Mouse (Mus musculus) brain, adult 2 months (tissue): ENCODE data around the gene Egfl7.
A peak's percentile ranks its signal among the peaks of the same experiment; 100 is the strongest.

Experiments used
- DNase-seq: peaks from one replicate; pipeline ENCODE4 v3.0.0; 2011; ENCODE audit warnings: low read depth, low spot score

The Egfl7 gene

DNA sequence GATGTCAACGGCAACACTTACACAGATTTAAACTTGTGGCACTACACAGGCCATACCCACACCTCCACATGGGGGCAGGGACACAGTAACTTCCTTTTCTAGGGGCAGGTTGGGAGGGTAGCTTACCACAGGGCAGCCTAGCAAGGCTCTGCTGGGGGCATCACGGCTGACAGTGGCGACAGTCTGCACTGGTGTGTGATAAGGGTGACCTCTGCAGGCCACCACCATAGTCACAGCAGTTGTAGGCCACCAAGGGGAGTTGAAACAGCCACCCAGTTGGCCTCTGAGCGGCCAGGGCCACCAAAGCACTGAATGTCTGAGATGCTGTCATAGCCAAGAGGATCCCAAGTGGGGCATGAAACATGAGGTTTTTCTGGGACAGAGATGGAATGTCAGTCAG lies 13.6 kb upstream of the Egfl7 start:
- DNase-seq, result peak; percentile 60

DNA sequence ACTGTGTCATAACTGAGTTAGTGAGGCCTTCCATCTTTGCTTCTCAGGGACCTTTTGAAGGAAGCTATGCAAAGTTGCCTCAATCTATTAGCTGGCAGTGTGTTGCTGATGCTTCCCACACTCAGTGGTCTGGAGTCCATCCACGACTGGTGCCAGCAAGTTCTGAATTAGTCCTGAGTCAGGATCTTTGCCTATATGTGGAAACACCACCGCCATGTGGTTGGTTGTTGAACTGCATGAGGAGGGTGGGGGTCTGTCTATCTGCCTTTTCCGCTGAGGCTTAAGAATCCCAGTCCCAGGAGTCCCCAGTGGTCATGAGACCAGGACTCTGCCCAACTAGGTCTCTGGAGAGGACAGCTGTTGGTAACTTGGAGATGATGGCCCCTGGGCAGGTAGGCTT lies 9.8 kb upstream of the Egfl7 start:
- DNase-seq, result peak; percentile 44

DNA sequence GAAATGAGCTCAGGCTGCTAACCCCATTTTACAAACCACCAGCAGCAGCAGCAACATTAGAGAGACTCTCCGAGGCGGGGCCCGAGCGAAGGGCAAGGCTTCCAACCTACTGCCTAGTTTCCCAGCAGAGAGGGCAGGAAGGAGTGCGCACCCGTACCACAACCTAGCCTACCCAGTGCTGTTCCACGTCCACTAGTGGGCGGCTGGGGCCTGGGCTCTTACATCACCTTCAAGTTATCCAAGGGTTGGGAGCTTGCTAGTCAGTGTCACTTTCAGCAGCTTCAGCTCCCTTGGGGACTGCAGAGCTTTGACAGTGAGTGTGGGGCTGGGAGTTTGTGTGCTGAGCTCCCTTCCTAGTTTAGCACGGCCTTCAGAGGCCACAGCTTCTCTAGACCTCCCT lies 8.4 kb upstream of the Egfl7 start:
- no peak for DNase-seq

DNA sequence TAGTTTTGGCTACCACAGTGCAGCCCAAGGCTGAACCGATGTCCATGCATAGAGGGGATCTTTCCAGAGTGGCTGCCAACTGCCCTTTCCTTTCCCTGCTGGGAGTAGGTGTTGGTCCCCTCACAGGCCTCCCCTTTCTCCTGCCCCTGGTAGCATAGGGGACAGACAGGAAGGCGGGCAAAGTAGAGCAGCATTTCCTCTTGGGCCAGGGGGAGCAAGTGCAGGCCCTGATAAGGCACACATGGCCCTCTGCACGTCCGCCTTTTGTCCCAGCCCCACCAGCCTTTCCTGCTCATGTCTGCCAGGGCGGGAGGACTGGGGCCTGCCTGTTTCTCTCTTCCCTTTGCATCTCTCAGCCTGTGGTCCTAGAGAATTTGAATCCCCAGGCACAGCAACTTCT lies 8.0 kb upstream of the Egfl7 start:
- DNase-seq, result no peak

DNA sequence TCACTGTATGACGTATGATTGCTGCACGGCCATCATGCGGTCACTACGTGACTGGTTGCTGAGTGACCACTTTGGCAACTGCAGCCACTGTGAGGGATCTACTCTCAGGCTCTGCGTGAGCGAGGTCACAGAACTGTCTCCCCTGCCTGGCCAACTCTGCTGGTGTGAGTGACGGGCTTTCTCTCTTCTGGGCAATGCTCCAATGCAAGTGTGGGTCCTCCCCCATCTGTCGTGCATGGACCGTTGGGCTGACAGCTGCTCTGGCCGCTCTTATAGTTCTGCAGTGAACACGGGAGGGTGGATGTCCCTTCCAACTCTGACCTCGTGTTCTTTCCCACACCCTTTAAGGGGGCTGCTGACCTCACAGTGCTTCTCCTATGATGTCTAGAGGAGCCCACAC lies 6.4 kb upstream of the Egfl7 start:
- peak; percentile 34 for DNase-seq

DNA sequence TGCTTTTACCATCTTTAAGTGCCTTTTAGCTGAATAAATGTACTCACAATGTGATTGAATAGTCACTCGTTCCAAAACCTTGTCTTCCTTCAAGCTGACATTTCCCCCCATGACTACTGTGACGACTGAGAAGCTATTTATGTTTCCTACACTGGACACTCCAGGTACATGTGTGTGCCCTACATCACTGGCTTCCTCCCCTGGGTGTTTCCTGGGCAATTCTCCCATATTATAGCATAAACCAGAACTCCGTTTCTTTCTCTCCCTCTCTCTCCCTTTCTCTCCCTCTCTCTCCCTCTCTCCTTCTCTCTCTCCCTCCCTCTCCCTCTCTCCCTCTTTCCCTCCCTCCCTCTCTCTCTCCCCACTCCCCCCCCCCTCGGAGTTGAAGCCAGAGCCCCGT lies 6.0 kb upstream of the Egfl7 start:
- no peak for DNase-seq

DNA sequence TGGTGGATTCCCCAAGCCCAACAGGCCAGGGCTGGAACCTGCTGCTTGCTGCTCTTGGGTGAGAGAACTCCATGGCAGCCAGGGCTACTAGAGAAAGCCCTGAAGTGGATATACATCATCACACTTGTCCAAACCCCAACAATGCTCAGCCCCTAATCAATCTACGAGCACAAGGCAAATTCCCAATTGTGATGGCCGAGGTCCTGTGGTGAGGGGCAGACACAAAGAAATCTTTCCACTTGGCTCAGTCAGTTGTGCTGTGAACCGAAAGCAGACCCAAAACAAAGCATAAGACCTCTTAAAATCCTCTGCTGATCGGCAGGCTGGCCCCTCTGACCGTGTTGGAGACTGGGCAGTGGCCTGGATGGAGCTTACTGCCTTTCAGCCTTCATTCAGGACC lies 5.0 kb upstream of the Egfl7 start:
- DNase-seq, result no peak

DNA sequence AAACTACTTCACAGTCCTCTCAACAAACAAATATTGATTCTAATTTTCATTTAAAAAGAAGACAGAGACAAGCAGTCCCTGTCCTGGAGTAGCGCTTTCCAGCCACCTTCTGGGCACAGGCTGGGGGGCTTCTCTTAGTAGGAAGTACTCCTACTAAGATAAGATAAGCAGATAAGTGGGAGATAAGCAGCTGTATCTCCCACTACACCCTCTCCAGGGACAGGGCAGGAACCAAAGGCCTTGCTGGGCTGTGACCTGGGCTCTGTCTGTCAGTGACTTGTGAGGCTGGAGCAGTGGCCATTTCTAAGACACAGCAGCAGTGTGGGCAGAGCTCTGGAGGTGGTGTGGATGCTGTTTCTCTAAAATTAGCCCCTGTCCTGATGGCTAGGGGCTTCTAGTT lies 4.4 kb upstream of the Egfl7 start:
- no peak for DNase-seq

DNA sequence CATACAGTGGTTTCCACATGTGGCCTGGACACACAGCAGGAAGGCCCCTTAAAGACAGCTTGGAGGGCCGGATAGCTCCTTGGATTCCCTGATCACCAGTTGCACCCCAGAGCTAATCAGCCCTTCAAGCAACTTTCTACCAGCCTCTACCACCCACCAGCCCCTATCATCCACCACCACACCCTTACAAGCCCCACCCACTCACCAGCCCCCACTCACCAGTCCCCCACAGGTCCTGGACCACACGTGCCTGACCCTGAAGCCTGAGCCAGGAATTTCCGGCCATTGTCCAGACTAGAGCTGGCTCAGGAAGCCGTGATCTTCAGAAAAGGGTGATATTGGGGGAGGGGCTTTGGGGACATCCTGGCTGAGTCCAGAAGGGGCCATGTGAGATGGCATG lies 3.9 kb upstream of the Egfl7 start:
- DNase-seq, result no peak

DNA sequence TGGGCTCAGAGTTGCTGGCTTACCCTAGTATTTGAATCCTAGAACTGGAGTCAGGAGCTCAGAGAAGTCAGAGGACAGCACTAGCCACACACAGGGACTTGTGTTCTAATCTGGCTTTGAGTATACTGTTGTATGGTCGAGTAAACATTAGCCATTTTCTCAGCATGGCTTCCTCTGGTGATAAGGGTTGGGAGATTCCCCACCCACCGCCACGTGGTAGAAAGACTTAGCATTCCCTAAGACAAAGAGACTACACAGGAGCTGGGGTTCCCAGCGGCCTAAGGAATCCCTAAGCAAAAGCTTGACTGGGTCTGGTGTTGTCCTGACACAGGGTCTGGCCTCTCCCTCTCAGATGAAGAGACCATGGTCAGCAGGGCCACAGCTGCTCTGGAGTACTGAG lies 3.4 kb upstream of the Egfl7 start:
- DNase-seq, result no peak

DNA sequence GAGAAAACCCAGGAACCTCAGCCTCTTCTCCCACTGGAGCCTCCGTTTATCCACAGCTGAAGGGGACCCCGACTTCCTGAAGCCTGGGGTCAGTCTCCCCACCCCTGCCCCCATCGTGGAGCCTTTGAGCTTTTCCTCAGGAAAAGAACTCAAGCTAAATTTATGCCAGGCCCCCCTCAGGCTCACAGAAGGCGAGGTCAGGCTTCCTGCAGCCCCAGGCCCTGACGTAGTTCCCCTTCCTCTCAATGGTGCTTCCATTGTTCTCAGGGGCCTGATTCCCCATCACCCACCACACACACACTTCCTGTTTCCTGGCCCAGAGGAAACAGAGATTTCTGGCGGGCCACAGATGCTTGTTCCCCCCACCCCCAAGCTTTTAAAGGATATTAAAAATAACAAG lies 1.4 kb upstream of the Egfl7 start:
- no peak for DNase-seq

DNA sequence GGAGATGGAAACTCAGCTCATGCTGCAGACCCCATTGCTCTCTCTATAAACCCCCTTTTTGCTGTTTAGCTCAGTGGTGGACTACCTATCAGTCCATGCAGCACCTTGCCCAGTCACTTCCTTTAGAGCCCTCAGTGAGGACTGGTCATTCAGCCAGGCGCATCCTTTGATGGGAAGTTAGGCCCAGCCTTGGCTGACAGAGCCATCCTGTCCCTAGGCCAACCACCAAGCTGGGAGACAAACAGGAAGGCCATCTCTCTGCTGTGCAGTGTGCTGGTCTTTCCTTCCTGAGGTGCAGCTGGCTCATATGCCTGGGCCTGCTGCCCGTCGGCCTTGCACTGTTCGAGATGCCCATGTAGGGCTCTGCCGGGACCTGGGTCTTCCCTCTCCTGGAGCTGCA lies 937 bp downstream of the Egfl7 start:
- DNase-seq, result no peak

DNA sequence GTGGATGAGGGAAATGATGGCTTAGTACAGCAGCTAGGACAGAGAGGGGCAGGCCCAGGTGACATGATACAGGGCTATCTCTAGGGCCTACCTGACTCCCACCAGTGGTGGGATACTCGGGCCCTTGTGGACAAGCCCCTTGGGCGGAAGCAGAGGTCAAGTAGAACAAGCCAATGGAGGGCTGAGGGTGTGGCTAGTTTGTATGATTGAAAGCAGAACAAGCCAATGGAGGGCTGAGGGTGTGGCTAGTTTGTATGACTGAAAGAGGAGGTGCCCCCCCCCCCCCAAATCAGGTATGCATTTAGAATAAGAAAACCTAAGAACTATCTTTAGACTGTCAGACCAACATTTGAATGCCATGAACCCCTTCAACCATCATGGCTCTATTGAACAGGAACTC lies 2.4 kb downstream of the Egfl7 start:
- no peak for DNase-seq

DNA sequence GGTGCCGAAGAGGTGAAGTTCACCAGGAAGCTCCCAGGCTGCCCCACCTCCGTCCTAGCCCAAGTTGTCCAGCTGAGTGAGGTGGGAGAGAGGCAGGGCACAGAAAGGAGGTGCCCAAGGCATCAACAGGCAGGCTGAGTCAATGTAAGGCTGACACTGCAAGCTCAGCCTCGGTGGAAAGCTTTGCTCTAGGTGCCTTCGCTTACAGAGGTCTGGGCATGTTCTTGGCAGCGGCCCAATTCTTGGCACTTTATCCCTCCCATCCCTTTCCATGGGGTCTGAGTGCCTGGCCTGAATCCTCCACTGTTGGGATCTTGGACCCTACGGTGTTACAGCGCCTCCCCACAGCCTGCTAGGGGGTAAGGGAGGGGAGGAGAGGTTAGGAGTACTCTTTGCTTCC lies 2.9 kb downstream of the Egfl7 start:
- DNase-seq, result no peak

DNA sequence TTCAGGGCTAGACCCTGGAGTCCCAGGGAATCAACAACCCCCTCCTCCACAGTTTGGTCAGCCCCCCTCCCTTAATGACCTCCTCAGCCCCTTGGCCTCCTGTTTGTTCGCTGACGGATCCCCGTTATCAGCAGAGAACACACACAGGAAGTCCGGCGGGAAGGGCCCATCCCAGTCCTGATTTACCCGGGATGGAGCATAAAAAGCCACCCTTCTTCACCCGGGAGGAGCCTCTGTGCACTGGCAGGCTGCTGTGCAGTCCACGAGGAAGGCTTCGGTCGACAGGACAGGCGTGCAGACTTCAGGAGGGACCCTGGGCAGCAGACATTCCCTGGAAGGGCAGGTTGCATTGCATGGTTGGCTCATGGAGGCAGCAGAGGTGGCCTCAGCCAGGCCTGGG lies 3.8 kb downstream of the Egfl7 start:
- DNase-seq, result no peak

DNA sequence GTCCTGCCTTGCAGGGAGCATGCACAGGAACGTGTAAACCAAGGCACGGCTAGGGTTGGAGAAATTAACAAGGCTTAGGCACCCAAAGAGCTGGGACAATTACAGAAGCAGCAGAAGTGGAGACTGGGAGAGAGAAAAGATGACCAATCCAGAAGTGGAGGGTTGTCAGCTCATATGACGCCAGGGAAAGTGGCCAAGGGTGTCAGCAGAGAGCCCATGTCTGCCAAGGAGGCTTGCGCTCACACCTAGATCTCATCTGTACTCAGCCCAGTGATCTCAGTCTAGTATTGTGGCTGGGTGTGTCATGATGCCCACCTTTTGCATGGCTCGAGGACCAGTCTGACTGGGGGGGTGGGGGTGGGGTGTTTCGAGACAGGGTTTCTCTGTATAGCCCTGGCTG lies 5.9 kb downstream of the Egfl7 start:
- DNase-seq, result peak; percentile 60

DNA sequence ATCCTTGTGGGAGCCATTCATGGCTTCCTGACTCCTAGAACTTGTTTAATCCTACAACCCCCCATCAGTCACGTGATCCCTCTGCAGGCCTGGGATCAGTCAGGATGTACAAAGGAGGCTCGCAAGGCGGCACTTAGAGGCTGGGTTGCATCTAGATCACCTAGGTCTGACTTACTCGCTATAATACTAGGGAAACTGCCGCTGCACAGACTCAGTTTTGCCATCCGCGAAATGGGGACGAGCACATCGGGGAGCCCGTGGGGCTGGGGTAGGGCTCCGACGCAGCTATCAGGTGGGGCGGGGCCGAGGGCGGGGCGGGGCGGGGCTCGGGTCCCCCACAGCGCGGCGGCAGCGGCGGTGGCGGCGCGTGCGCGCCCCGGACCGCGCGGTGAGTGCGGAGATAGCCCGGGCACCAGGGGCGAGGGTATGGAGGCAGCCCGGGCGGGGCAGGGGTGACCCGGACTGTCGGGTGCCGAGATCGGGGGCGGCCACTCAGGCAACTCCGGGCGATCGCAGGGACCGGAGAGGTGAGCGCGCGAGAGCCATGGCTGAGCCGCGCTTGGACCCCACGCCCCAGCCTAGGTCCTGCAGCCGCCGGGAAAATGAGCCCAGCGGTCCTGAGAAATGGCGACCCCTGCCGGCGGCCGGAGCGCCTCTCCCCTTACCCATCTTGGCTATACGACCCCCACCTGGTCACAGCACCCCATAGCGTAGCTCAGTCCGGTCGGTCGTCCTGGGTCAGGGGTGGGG lies 6.7 kb downstream of the Egfl7 start, which contains the start of gene Gm20532:
Gm20532 (plus strand) TSS at position 346 of the 750 bp plus-strand sequence.
- peak; percentile 57 for DNase-seq

DNA sequence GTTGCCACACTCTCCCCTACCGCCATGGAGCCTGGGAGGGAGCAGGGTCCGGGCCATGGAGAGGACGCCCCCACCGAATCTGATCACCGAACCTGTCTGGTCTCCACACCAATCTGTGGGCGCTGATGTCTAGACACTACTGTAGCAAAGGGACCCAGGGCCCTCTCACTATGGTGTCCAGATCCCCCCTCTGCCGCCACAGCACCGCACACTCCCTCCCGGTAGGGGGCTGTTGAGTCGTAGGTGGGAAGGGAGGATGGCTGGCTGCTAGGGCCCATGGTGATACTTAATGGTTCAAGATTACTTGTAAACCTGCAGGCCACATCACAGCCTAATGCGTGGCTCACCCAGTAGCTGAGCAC lies 7.2 kb downstream of the Egfl7 start:
- DNase-seq, result no peak

DNA sequence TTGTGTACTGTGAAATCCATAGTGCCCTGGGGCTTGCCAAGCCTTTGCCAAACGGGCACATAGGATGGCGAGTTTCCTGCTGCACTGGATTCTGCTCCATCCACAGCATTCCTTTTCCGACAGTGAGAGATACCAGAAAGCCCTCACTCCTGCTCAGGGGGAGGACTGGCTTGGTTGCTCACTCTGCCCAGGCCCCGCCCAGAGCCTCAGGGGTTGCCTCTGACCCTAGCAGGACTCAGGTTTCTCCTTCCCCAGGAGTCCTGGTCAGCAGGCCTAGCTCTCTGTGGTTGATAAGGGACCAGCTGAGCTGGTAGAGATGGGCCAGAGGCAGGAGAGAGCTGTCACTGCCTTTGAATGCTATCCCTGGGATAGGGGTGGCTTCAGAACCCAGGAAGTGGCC lies 8.8 kb downstream of the Egfl7 start:
- no peak for DNase-seq

DNA sequence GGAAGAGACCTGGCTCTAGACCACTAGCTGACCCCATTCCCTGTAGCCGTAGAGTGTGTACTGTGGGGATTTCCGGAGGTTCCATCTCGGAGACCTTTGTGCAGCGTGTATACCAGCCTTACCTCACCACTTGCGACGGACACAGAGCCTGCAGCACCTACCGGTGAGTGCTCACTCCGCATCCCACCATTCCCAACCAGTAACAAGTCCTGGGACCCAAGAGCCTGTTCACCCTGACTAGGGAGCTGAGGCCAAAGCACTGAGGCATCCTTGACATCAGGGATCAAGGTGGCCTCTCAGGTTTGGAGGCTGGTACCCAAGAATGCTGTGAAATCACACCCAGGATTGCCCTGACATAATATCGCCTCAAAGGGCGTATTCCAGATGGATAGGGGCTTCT lies 9.5 kb downstream of the Egfl7 start:
- no peak for DNase-seq

DNA sequence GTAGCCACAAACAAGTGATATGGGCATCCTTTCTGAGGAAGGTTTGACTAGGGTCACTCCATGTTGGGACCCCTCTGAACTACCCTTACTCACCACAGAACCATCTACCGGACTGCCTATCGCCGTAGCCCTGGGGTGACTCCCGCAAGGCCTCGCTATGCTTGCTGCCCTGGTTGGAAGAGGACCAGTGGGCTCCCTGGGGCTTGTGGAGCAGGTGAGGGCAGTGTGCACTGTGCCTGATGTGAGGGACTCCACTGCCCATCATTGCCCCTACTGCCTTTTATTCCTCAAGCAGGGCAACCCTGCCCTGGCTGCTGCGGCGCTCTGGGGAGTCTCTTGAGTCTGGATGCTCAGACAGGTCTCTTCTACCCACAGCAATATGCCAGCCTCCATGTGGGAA lies 10.5 kb downstream of the Egfl7 start:
- no peak for DNase-seq

DNA sequence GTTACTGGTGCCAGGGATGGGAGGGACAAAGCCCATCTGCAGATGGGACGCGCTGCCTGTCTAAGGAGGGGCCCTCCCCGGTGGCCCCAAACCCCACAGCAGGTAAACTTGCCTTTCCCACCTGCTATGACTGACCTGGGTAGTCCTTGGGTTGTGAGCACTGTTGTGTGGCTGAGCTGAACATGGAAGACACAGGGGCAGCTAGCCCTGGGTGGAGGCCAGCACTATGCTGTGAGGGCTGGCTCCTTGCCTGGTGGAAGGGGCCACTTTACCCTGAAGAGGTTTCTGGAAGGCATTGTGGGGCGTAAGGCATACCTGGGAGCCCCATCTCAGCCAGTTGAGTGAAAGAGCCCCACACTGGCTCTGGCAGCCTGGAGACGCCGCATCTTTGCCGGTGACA lies 11.1 kb downstream of the Egfl7 start:
- no peak for DNase-seq

DNA sequence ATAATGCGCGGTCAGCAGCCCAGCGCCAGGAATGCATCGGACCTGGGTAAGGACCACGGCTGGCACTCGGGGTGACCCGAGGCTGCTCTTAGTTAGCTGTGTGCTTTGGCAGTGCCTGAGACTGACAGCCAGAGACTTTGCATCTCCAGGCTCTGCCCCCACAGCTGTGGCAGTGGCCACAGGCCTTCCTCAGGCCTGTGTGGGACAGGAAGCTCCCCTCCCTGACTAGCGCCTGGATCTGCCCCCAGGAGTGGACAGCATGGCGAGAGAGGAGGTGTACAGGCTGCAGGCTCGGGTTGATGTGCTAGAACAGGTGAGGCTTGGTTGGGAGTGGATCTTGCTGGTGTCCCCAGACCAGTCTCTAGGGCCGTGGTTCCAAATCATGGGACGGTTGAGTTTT lies 11.6 kb downstream of the Egfl7 start:
- DNase-seq, result no peak
